Mouse (Mus musculus): Measurements from ENCODE around the gene Scaper. TPM values are rescaled to one million over a fixed set of nuclear protein-coding genes. Genes with fewer than 3 reads are reported as not detected.

The Scaper gene
- total RNA-seq, 1 experiment, result 6.6 TPM

GRCm38 (mm10) chr9:55646444-55646843 is 291.5 kb downstream of the Scaper start:
- no peak overlapping the region for H3K27ac ChIP-seq (ENCODE audit: insufficient read depth, low read depth, low read length, poor library complexity, severe bottlenecking)
- H3K9ac ChIP-seq (ENCODE audit: insufficient read depth, low read depth, low read length, poor library complexity, severe bottlenecking), result no peak overlapping the region
- no peak overlapping the region for H3K4me3 ChIP-seq (ENCODE audit: insufficient read depth in 1 of 2, low read depth in 1 of 2, low read length in 2 of 2, poor library complexity in 1 of 2, severe bottlenecking in 1 of 2)
- H3K4me1 ChIP-seq (ENCODE audit: control insufficient read depth in 2 of 2, insufficient read depth in 2 of 2, low read length in 2 of 2, poor library complexity in 1 of 2), result no peaks in the 10 kb centered on the region
- no peaks in the 10 kb centered on the region for H3K9me3 ChIP-seq (ENCODE audit: control insufficient read depth, insufficient read depth, low read depth, low read length)
- TF ChIP-seq HCFC1 (IDR thresholded peaks at IDR 0.05; ENCODE audit: borderline replicate concordance, insufficient read depth, low read length) (no peak), ZNF384 (IDR thresholded peaks at IDR 0.05; ENCODE audit: low read depth, low read length) (no peak)
- H3K36me3 ChIP-seq (ENCODE audit: control insufficient read depth, insufficient read depth, low read length, poor library complexity, severe bottlenecking), result no peaks in the 10 kb centered on the region
- in situ Hi-C loops (cut with MboI; ENCODE audit: low sequenced_read_pairs in 2 of 2, unreplicated experiment in 2 of 2), result no loop called here
- DNase-seq (ENCODE audit: low read depth, low spot score), result no peak

GRCm38 (mm10) chr9:55626990-55627389 is 310.9 kb downstream of the Scaper start:
- TF ChIP-seq HCFC1 (IDR thresholded peaks at IDR 0.05; ENCODE audit: borderline replicate concordance, insufficient read depth, low read length) (no peak), ZNF384 (IDR thresholded peaks at IDR 0.05; ENCODE audit: low read depth, low read length) (no peak), ZC3H11A (IDR thresholded peaks at IDR 0.05; ENCODE audit: borderline replicate concordance, low read depth, low read length) (no peak), CHD2 (IDR thresholded peaks at IDR 0.05; ENCODE audit: low read depth, low read length) (no peak)
- no peak overlapping the region for H3K9ac ChIP-seq (ENCODE audit: insufficient read depth, low read depth, low read length, poor library complexity, severe bottlenecking)

GRCm38 (mm10) chr9:55614711-55615110 is 323.2 kb downstream of the Scaper start:
- in situ Hi-C loops (cut with MboI; ENCODE audit: low sequenced_read_pairs in 2 of 2, unreplicated experiment in 2 of 2), result no loop called here
- H3K4me1 ChIP-seq (ENCODE audit: control insufficient read depth in 2 of 2, insufficient read depth in 2 of 2, low read length in 2 of 2, poor library complexity in 1 of 2), result no peaks in the 10 kb centered on the region
- no peak overlapping the region for H3K9ac ChIP-seq (ENCODE audit: insufficient read depth, low read depth, low read length, poor library complexity, severe bottlenecking)
- H3K27ac ChIP-seq (ENCODE audit: insufficient read depth, low read depth, low read length, poor library complexity, severe bottlenecking), result no peak overlapping the region
- no peak for TF ChIP-seq MAFK (IDR thresholded peaks at IDR 0.05; ENCODE audit: insufficient read depth, low read depth, low read length)
- TF ChIP-seq HCFC1 (IDR thresholded peaks at IDR 0.05; ENCODE audit: borderline replicate concordance, insufficient read depth, low read length), result no peak
- no peak for TF ChIP-seq ZNF384 (IDR thresholded peaks at IDR 0.05; ENCODE audit: low read depth, low read length)
- no peak for TF ChIP-seq CHD2 (IDR thresholded peaks at IDR 0.05; ENCODE audit: low read depth, low read length)
- TF ChIP-seq ZC3H11A (IDR thresholded peaks at IDR 0.05; ENCODE audit: borderline replicate concordance, low read depth, low read length), result no peak
- no peak for DNase-seq (ENCODE audit: low read depth, low spot score)
- H3K9me3 ChIP-seq (ENCODE audit: control insufficient read depth, insufficient read depth, low read depth, low read length), result no peaks in the 10 kb centered on the region
- no peaks in the 10 kb centered on the region for H3K36me3 ChIP-seq (ENCODE audit: control insufficient read depth, insufficient read depth, low read length, poor library complexity, severe bottlenecking)
- H3K4me3 ChIP-seq (ENCODE audit: insufficient read depth in 1 of 2, low read depth in 1 of 2, low read length in 2 of 2, poor library complexity in 1 of 2, severe bottlenecking in 1 of 2), result no peak overlapping the region

More at GRCm38 (mm10) chr9:55626990-55627389, 310.9 kb downstream of the Scaper start:
- Histone ChIP-seq H3K27ac (ENCODE audit: insufficient read depth, low read depth, low read length, poor library complexity, severe bottlenecking) (no peak overlapping the region), H3K36me3 (ENCODE audit: control insufficient read depth, insufficient read depth, low read length, poor library complexity, severe bottlenecking) (no peaks in the 10 kb centered on the region), H3K4me3 (ENCODE audit: insufficient read depth in 1 of 2, low read depth in 1 of 2, low read length in 2 of 2, poor library complexity in 1 of 2, severe bottlenecking in 1 of 2) (no peak overlapping the region), H3K9me3 (ENCODE audit: control insufficient read depth, insufficient read depth, low read depth, low read length) (no peaks in the 10 kb centered on the region), H3K4me1 (ENCODE audit: control insufficient read depth in 2 of 2, insufficient read depth in 2 of 2, low read length in 2 of 2, poor library complexity in 1 of 2) (no peaks in the 10 kb centered on the region)
- no peak for DNase-seq (ENCODE audit: low read depth, low spot score)
- in situ Hi-C loops (cut with MboI; ENCODE audit: low sequenced_read_pairs in 2 of 2, unreplicated experiment in 2 of 2), result no loop called here

- Histone ChIP-seq H3K4me1 (ENCODE audit: control insufficient read depth in 2 of 2, insufficient read depth in 2 of 2, low read length in 2 of 2, poor library complexity in 1 of 2) (no peaks in the 10 kb centered on the region), H3K9ac (ENCODE audit: insufficient read depth, low read depth, low read length, poor library complexity, severe bottlenecking) (no peak overlapping the region), H3K9me3 (ENCODE audit: control insufficient read depth, insufficient read depth, low read depth, low read length) (no peaks in the 10 kb centered on the region), H3K36me3 (ENCODE audit: control insufficient read depth, insufficient read depth, low read length, poor library complexity, severe bottlenecking) (no peaks in the 10 kb centered on the region), H3K27ac (ENCODE audit: insufficient read depth, low read depth, low read length, poor library complexity, severe bottlenecking) (no peak overlapping the region), H3K4me3 (ENCODE audit: insufficient read depth in 1 of 2, low read depth in 1 of 2, low read length in 2 of 2, poor library complexity in 1 of 2, severe bottlenecking in 1 of 2) (no peak overlapping the region)
- no peak for TF ChIP-seq MAFK (IDR thresholded peaks at IDR 0.05; ENCODE audit: insufficient read depth, low read depth, low read length)
- no peak for TF ChIP-seq CHD2 (IDR thresholded peaks at IDR 0.05; ENCODE audit: low read depth, low read length)
- no peak for TF ChIP-seq ZNF384 (IDR thresholded peaks at IDR 0.05; ENCODE audit: low read depth, low read length)
- no peak for TF ChIP-seq HCFC1 (IDR thresholded peaks at IDR 0.05; ENCODE audit: borderline replicate concordance, insufficient read depth, low read length)
- no peak for TF ChIP-seq ZC3H11A (IDR thresholded peaks at IDR 0.05; ENCODE audit: borderline replicate concordance, low read depth, low read length)
- in situ Hi-C loops (cut with MboI; ENCODE audit: low sequenced_read_pairs in 2 of 2, unreplicated experiment in 2 of 2), result no loop called here
- no peak for DNase-seq (ENCODE audit: low read depth, low spot score)
Measured at GRCm38 (mm10) chr9:55609751-55610150, 328.2 kb downstream of the Scaper start.
